Mouse (Mus musculus): Measurements from ENCODE around the gene Cyb561. TPM values are rescaled to one million over a fixed set of nuclear protein-coding genes. Genes with fewer than 3 reads are reported as not detected.

Cyb561 gene
- polyA plus RNA-seq, 1 experiment from 2014 or later = 41.4 TPM

DNA sequence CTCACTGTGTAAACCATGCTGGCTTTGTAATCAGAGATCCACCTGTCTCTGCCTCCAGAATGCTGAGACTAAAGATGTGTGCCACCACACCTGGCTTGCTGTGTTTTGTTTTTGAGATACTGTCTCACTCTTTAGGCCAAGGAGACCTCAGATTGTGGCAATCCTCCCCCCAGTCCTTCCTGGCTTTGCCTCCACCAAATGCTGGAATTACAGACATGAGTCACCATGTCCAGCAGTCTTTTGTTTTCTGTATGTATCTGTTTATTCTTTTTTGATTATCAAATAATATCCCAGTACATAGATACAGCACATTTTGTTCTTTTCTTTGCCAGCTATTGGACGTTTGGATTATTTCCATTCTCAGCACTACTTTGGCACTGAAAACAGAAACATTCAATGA, 5.4 kb upstream of the Cyb561 start:
- ATAC-seq = no peak
- H3K4me3 ChIP-seq (replicated peaks; ENCODE audit: low read length) = no peak overlapping the region
- no peaks in the 10 kb centered on the region for H3K27me3 ChIP-seq (replicated peaks; ENCODE audit: control insufficient read depth, insufficient read depth, low read length)
- H3K36me3 ChIP-seq (ENCODE audit: control insufficient read depth, insufficient read depth) = no peaks in the 10 kb centered on the region
- 32% methylated on average over 1 of the region's 1 CpGs for WGBS
- H3K9me3 ChIP-seq (ENCODE audit: control insufficient read depth, low read length) = no peaks in the 10 kb centered on the region
- H3K9ac ChIP-seq (replicated peaks; ENCODE audit: low read depth, low read length) = no peak overlapping the region
- peaks cover 7% of the 10 kb centered on the region for H3K4me1 ChIP-seq (replicated peaks; ENCODE audit: control insufficient read depth, insufficient read depth, low read length)
- H3K4me2 ChIP-seq (ENCODE audit: low read length) = no peak overlapping the region
- H3K27ac ChIP-seq (ENCODE audit: low read length) = no peak overlapping the region

DNA sequence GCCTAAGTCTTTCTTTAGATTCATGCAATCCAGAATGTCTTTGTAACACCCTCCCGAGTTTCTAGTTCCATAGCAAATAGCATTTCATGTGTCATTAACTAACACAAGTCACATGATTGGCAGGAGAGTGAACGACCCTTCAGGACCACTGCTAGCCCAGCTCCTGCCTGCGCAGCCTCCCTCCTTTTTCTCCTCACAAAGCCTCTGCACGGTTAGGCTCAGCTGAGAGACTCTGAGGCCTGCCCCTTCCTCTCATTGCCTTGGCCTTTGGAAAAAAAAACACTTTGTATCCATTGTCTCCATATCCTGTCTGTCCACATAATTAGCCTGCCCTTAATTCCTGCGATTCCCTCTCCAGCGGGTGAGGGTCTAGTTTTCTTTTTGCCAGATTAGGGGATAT, 4.4 kb upstream of the Cyb561 start:
- no peaks in the 10 kb centered on the region for H3K27me3 ChIP-seq (replicated peaks; ENCODE audit: control insufficient read depth, insufficient read depth, low read length)
- no peaks in the 10 kb centered on the region for H3K36me3 ChIP-seq (ENCODE audit: control insufficient read depth, insufficient read depth)
- WGBS = 34% methylated on average over 6 of the region's 6 CpGs
- no peak overlapping the region for H3K27ac ChIP-seq (ENCODE audit: low read length)
- no peak overlapping the region for H3K9ac ChIP-seq (replicated peaks; ENCODE audit: low read depth, low read length)
- no peak for ATAC-seq
- no peak overlapping the region for H3K4me2 ChIP-seq (ENCODE audit: low read length)
- peaks cover 7% of the 10 kb centered on the region for H3K4me1 ChIP-seq (replicated peaks; ENCODE audit: control insufficient read depth, insufficient read depth, low read length)
- no peaks in the 10 kb centered on the region for H3K9me3 ChIP-seq (ENCODE audit: control insufficient read depth, low read length)
- no peak overlapping the region for H3K4me3 ChIP-seq (replicated peaks; ENCODE audit: low read length)

DNA sequence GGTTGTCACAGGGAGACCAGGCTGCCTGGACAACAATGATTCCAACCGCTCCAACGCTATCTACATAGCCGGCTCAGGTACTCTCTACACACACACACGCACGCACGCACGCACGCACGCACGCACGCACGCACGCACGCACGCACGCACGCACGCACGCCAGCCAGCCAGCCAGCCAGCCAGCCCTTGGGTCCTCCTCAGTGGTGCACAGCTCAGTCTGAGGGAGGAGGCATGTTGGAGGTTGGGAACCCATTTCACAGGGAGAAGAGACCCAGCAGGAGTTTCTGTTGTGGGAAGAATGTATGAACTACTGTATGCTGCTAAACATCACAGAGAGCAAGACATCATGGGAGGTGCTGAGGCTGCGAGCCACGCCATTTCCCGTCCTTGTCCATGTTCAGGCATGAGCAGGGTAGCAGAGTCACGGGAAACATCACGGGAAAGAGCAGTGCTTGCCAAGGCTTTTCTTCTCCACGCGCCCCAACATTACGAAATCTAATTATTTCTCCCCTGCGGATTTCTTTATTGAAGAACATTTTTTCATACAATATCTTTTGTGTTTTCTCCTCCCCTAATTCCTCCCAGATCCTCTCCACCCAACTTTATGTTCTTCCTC, 2.8 kb upstream of the Cyb561 start:
- Histone ChIP-seq H3K4me1 (replicated peaks; ENCODE audit: control insufficient read depth, insufficient read depth, low read length) (peaks cover 7% of the 10 kb centered on the region), H3K9ac (replicated peaks; ENCODE audit: low read depth, low read length) (no peak overlapping the region), H3K27me3 (replicated peaks; ENCODE audit: control insufficient read depth, insufficient read depth, low read length) (no peaks in the 10 kb centered on the region), H3K4me3 (replicated peaks; ENCODE audit: low read length) (no peak overlapping the region), H3K36me3 (ENCODE audit: control insufficient read depth, insufficient read depth) (no peaks in the 10 kb centered on the region), H3K9me3 (ENCODE audit: control insufficient read depth, low read length) (no peaks in the 10 kb centered on the region), H3K27ac (ENCODE audit: low read length) (no peak overlapping the region), H3K4me2 (ENCODE audit: low read length) (no peak overlapping the region)
- no peak for ATAC-seq
- 85% methylated on average over 28 of the region's 28 CpGs for WGBS

DNA sequence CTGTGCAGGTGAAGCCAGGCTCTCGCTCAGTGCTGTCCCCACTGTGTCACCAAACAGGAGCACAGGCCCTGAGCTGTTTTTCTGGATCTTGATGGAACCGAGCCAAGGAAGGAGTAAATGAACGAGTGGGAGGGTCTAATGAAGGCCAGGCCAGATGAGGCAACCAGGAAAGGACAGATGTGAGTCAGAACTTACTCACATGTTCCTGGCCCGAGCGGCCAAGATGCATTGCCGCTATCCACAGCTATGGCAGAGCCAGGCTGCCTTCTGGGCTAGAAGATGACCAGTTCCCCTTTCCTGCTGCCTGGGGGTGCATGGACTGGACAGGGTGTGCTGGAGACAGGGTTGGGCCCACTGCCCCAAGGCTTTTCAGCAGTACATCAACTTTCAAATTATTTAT, 266 bp upstream of the Cyb561 start:
- Histone ChIP-seq H3K9me3 (ENCODE audit: control insufficient read depth, low read length) (no peaks in the 10 kb centered on the region), H3K9ac (replicated peaks; ENCODE audit: low read depth, low read length) (no peak overlapping the region), H3K4me1 (replicated peaks; ENCODE audit: control insufficient read depth, insufficient read depth, low read length) (no peaks in the 10 kb centered on the region), H3K4me2 (ENCODE audit: low read length) (no peak overlapping the region), H3K4me3 (replicated peaks; ENCODE audit: low read length) (no peak overlapping the region), H3K36me3 (ENCODE audit: control insufficient read depth, insufficient read depth) (no peaks in the 10 kb centered on the region), H3K27ac (ENCODE audit: low read length) (no peak overlapping the region), H3K27me3 (replicated peaks; ENCODE audit: control insufficient read depth, insufficient read depth, low read length) (no peaks in the 10 kb centered on the region)
- no peak for ATAC-seq
- 71% methylated on average over 6 of the region's 6 CpGs for WGBS

DNA sequence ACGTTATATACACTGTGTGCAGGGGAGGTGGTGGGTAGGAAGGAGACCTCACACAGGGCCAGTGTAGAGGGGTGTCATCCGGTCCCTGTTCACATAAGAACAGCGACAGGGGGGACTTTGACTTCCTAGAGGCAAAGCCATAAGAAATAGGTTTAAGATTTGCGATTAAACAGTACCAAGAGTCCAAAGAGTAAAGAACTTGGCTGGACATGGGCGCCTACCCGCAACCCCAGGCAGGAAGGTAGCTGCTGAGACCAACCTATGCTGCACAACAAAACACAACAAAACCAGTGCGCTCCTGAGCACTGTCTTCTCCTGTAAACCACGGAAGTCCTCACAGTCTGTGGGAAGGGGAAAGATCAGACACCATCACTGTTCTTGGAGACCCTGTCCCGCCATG, 1.0 kb downstream of the Cyb561 start:
- Histone ChIP-seq H3K9me3 (ENCODE audit: control insufficient read depth, low read length) (no peaks in the 10 kb centered on the region), H3K27ac (ENCODE audit: low read length) (no peak overlapping the region), H3K4me2 (ENCODE audit: low read length) (no peak overlapping the region), H3K27me3 (replicated peaks; ENCODE audit: control insufficient read depth, insufficient read depth, low read length) (no peaks in the 10 kb centered on the region), H3K9ac (replicated peaks; ENCODE audit: low read depth, low read length) (no peak overlapping the region), H3K36me3 (ENCODE audit: control insufficient read depth, insufficient read depth) (no peaks in the 10 kb centered on the region), H3K4me1 (replicated peaks; ENCODE audit: control insufficient read depth, insufficient read depth, low read length) (no peaks in the 10 kb centered on the region), H3K4me3 (replicated peaks; ENCODE audit: low read length) (no peak overlapping the region)
- no peak for ATAC-seq
- 87% methylated on average over 9 of the region's 9 CpGs for WGBS

DNA sequence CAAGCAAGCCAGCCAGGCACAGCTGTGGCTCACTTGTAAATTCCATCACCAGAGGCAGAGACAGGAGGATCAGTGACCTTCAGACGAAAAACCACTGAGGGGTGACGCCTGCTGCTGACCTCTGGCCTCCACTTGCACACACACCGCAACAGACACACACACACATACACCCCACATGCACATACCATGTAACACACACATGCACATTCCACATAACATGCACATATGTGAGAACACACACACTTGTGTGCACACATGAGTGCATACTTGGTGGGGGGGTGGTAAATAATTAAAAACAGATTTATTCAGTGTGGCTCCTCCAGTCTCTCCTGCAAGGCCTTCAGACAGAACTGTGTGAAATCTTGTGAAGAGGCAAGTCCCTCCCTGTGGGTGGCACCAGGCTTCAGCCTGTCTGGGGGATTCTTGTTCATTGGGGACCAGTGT, 1.5 kb downstream of the Cyb561 start:
- 58% methylated on average over 3 of the region's 3 CpGs for WGBS
- H3K4me1 ChIP-seq (replicated peaks; ENCODE audit: control insufficient read depth, insufficient read depth, low read length) = no peaks in the 10 kb centered on the region
- no peak overlapping the region for H3K27ac ChIP-seq (ENCODE audit: low read length)
- no peak overlapping the region for H3K9ac ChIP-seq (replicated peaks; ENCODE audit: low read depth, low read length)
- no peaks in the 10 kb centered on the region for H3K9me3 ChIP-seq (ENCODE audit: control insufficient read depth, low read length)
- ATAC-seq = no peak
- no peaks in the 10 kb centered on the region for H3K36me3 ChIP-seq (ENCODE audit: control insufficient read depth, insufficient read depth)
- H3K4me2 ChIP-seq (ENCODE audit: low read length) = no peak overlapping the region
- H3K27me3 ChIP-seq (replicated peaks; ENCODE audit: control insufficient read depth, insufficient read depth, low read length) = no peaks in the 10 kb centered on the region
- H3K4me3 ChIP-seq (replicated peaks; ENCODE audit: low read length) = no peak overlapping the region

DNA sequence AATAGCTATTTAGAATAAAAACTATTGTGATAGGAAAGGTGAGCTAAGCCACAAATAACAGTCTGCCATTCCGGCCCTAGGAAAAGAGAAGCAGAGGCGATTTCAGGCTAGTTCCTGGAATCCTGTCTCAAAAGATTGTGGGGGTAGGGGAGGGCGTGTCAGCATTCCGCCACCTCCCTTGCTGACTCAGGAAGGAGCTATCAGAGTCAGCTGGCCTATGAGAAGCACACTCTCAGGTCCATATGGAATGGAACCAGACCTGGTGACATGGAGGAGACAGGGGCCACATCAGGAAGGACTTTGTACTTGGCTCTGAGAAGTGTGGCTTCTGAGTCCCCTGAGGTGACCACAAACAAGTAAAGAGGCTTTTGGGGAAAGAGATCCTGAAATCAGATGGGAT, 2.6 kb downstream of the Cyb561 start:
- Histone ChIP-seq H3K27ac (ENCODE audit: low read length) (no peak overlapping the region), H3K9me3 (ENCODE audit: control insufficient read depth, low read length) (no peaks in the 10 kb centered on the region), H3K4me2 (ENCODE audit: low read length) (no peak overlapping the region), H3K9ac (replicated peaks; ENCODE audit: low read depth, low read length) (no peak overlapping the region), H3K4me1 (replicated peaks; ENCODE audit: control insufficient read depth, insufficient read depth, low read length) (no peaks in the 10 kb centered on the region), H3K36me3 (ENCODE audit: control insufficient read depth, insufficient read depth) (no peaks in the 10 kb centered on the region), H3K27me3 (replicated peaks; ENCODE audit: control insufficient read depth, insufficient read depth, low read length) (no peaks in the 10 kb centered on the region), H3K4me3 (replicated peaks; ENCODE audit: low read length) (no peak overlapping the region)
- no peak for ATAC-seq
- 79% methylated on average over 4 of the region's 4 CpGs for WGBS

DNA sequence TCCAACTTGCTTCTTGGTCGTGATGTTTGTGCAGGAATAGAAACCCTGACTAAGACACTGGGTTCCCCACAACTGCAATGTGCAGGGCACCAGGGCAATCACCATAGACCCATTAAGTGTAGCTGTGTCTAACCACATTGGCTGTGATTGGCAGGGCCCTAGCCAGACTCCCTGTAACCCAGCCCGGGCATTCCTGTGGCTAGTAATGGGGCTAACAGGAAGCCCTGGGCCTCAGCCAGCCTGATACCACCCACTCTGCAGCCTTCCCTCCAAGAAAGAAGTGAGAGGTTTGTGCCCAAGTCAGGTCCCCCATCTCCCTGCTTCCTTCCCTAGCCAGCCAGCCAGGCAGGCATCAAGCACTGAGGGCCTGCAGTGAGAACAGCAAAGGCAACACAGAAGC, 4.9 kb downstream of the Cyb561 start:
- Histone ChIP-seq H3K36me3 (ENCODE audit: control insufficient read depth, insufficient read depth) (no peaks in the 10 kb centered on the region), H3K4me1 (replicated peaks; ENCODE audit: control insufficient read depth, insufficient read depth, low read length) (peaks cover 17% of the 10 kb centered on the region), H3K9me3 (ENCODE audit: control insufficient read depth, low read length) (no peaks in the 10 kb centered on the region), H3K4me3 (replicated peaks; ENCODE audit: low read length) (no peak overlapping the region), H3K27me3 (replicated peaks; ENCODE audit: control insufficient read depth, insufficient read depth, low read length) (no peaks in the 10 kb centered on the region), H3K9ac (replicated peaks; ENCODE audit: low read depth, low read length) (no peak overlapping the region), H3K27ac (ENCODE audit: low read length) (no peak overlapping the region), H3K4me2 (ENCODE audit: low read length) (no peak overlapping the region)
- no peak for ATAC-seq
- WGBS = 66% methylated on average over 2 of the region's 2 CpGs

DNA sequence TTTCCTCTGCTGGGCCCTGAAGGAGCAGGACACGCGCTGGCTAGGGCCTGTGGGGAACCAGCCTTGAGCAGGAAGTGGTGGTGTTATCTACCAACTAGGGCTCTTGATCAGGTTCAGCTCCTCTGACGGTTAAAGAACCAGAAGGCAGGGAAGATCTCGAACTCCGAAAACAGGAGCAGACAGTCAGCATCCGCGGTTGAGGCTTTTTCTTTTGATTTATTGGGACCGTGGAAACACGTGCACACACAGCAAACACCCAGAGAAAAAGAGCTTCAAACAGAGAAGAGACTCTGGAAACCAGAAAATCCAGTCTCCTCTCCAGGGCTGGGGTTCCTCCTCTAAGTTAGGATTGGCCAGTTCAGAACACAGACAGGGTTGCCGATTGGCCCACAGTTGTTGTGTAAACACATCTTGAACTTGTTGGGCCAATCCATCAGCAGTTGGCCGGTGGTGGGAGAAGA, 6.4 kb downstream of the Cyb561 start:
- H3K27ac ChIP-seq (ENCODE audit: low read length) = no peak overlapping the region
- no peaks in the 10 kb centered on the region for H3K36me3 ChIP-seq (ENCODE audit: control insufficient read depth, insufficient read depth)
- 59% methylated on average over 11 of the region's 11 CpGs for WGBS
- H3K4me2 ChIP-seq (ENCODE audit: low read length) = no peak overlapping the region
- ATAC-seq = no peak
- H3K9me3 ChIP-seq (ENCODE audit: control insufficient read depth, low read length) = no peaks in the 10 kb centered on the region
- no peaks in the 10 kb centered on the region; the same call in 1 of the 2 replicates for H3K27me3 ChIP-seq (replicated peaks; ENCODE audit: control insufficient read depth, insufficient read depth, low read length)
- no peak overlapping the region for H3K4me3 ChIP-seq (replicated peaks; ENCODE audit: low read length)
- no peak overlapping the region for H3K9ac ChIP-seq (replicated peaks; ENCODE audit: low read depth, low read length)
- H3K4me1 ChIP-seq (replicated peaks; ENCODE audit: control insufficient read depth, insufficient read depth, low read length) = peaks cover 20% of the 10 kb centered on the region
